Mouse (Mus musculus) lung, postnatal 0 days (tissue): ENCODE measurements around the gene Efcc1.

Source experiments
- CTCF ChIP-seq: IDR thresholded peaks from 2 replicates; pipeline ENCODE4 v1.5.1; 2016; ENCODE audit warnings: antibody characterized with exemption, mild to moderate bottlenecking
- EP300 ChIP-seq: IDR thresholded peaks from 2 replicates; pipeline ENCODE4 v1.6.1; 2016; ENCODE audit warnings: antibody characterized with exemption, mild to moderate bottlenecking, control low read depth

GRCm38 (mm10) chr6:87763376-87764280 is 33.0 kb downstream of the Efcc1 start:
- TF ChIP-seq CTCF (peak; percentile 79), EP300 (no peak)
